Mouse (Mus musculus) G1E (cell line): ENCODE results near the gene Lrr1. TPM values are rescaled to one million over a fixed set of nuclear protein-coding genes. Genes with fewer than 3 reads are reported as not detected.
A peak's percentile ranks its signal among the peaks of the same experiment; 100 is the strongest.

Experiments
- ATAC-seq: 2 replicates; pipeline ENCODE4 v1.8.0; 2016; ENCODE audit warnings: mild to moderate bottlenecking; ENCODE audit not compliant: insufficient number of reproducible peaks, poor library complexity, low FRiP score, severe bottlenecking; ENCODE audit errors: extremely low read depth
- DNase-seq: peaks from one replicate; pipeline ENCODE4 v3.0.0; 2012; ENCODE audit warnings: low spot score
- H3K27me3 ChIP-seq: 2 replicates; pipeline ENCODE4 v1.6.1; 2012; ENCODE audit warnings: mild to moderate bottlenecking, low read length, inconsistent platforms; ENCODE audit not compliant: insufficient read depth
- H3K36me3 ChIP-seq: replicated peaks from 2 replicates; pipeline ENCODE3; 2012; ENCODE audit warnings: mild to moderate bottlenecking, inconsistent platforms
- H3K4me1 ChIP-seq: 2 replicates; pipeline ENCODE4 v1.6.1; 2012; ENCODE audit warnings: low read depth, low read length, inconsistent platforms, mixed read lengths; ENCODE audit not compliant: insufficient read depth
- H3K4me3 ChIP-seq: 2 replicates; pipeline ENCODE4 v1.5.1; 2012; ENCODE audit warnings: low read depth, mild to moderate bottlenecking, inconsistent platforms, low read length, moderate library complexity, mixed read lengths
- H3K9me3 ChIP-seq: replicated peaks from 2 replicates; pipeline ENCODE4 v1.6.1; 2012; ENCODE audit warnings: inconsistent platforms
- CTCF ChIP-seq: IDR thresholded peaks from 2 replicates; pipeline ENCODE4 v1.5.1; 2012; ENCODE audit warnings: low read depth, low read length, inconsistent platforms, mixed read lengths
- GATA1 ChIP-seq: IDR thresholded peaks from 2 replicates; pipeline ENCODE4 v1.6.1; 2012; ENCODE audit warnings: borderline replicate concordance, low read length, inconsistent platforms, mixed read lengths
- GATA2 ChIP-seq: IDR thresholded peaks from 2 replicates; pipeline ENCODE4 v1.6.1; 2012; ENCODE audit warnings: low read depth, low read length, inconsistent platforms, borderline replicate concordance
- POLR2AphosphoS5 ChIP-seq: IDR thresholded peaks from 2 replicates; pipeline ENCODE4 v1.6.1; 2012; ENCODE audit warnings: low read depth, low read length, inconsistent platforms; ENCODE audit not compliant: insufficient replicate concordance
- TAL1 ChIP-seq: conservative IDR thresholded peaks from 2 replicates; pipeline ENCODE4 v1.6.1; 2012; ENCODE audit warnings: low read depth, low read length, inconsistent platforms, mixed read lengths
- polyA plus RNA-seq: library from polyadenylated mRNA; stranded (reverse); fragments of >175 nt; gene quantifications from 2 replicates; pipeline ENCODE4 v1.2.3, GENCODE M21; 2012
- total RNA-seq, 2 experiments: library from RNA; stranded (forward) in 1 of 2; stranded (reverse) in 1 of 2; fragments of 200-1000 nt in 1 of 2; fragments of >200 nt in 1 of 2; fragmentation: Nextera tagmentation in 1 of 2; gene quantifications; 2 replicates each; pipeline ENCODE4 v1.2.3; 2014 to 2017

Gene Lrr1
- total and polyA plus RNA-seq, 3 experiments, result 19.4 to 45.0 (median 36.2) TPM

DNA sequence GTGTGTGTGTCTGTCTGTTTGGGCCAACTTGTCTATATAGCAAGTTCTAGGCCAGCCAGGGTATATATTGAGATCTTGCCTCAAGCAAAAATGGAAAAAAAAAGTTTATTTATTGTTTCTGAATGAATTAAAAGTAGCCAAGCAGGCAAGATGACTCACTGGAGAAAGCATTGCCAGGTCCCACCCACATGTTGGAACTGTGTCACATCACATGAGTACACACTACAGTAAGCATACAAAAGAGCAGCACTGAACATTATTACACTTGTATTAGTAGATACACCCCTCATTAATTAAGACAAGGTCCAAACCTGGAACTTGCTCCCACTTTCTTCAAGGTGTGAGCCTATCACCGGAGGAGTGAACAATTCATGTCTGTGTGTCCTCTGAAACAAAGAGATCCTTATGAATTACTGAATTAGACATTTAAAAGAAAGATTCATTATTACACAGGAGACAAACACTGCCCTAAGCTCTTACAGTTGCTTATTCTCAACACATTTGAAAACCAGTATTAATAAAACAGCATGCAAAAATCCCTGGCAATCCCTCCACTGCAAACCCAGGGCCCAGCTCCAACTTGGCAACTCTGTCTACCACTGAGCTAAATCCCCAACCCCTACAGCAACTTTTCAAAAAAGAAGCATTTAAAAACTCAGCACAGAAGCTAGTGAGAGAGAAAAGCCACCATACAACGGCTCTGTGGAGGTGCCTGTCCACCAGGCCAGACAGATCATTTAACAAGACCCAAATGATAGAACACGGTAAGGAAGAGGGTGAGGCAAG lies 46.6 kb downstream of the Lrr1 start:
- H3K36me3 ChIP-seq, result peaks cover 97% of the 10 kb centered on the region
- no peaks in the 10 kb centered on the region for H3K27me3 ChIP-seq
- no peak overlapping the region for H3K4me3 ChIP-seq
- DNase-seq, result no peak
- no peak for ATAC-seq
- H3K4me1 ChIP-seq, result peaks cover 15% of the 10 kb centered on the region
- TF ChIP-seq GATA2 (no peak), TAL1 (no peak), CTCF (no peak), POLR2AphosphoS5 (no peak), GATA1 (no peak)
- H3K9me3 ChIP-seq, result no peaks in the 10 kb centered on the region

DNA sequence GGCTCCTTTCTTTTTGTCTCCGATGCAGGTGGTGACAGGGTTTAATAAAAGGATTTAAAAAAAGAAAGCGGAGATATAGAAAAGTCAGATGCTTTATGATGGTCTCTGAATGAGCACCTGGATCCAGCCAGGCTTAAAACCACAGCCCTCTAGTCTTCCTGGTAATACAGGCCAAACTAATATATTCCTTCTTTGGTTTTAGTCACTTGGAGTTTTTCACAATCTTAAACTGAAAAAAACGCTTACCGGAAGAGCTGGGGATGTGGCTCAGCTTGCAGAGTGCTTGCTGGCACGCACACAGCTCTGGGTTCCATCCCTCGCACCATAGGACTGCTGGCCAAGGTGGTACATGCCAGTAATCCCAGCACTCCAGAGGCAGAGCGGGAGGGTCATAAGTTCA lies 48.0 kb downstream of the Lrr1 start:
- DNase-seq, result no peak
- Histone ChIP-seq H3K4me1 (peaks cover 12% of the 10 kb centered on the region), H3K4me3 (no peak overlapping the region), H3K36me3 (peaks cover 96% of the 10 kb centered on the region), H3K9me3 (no peaks in the 10 kb centered on the region), H3K27me3 (no peaks in the 10 kb centered on the region)
- ATAC-seq, result no peak
- TF ChIP-seq TAL1, result no peak
- TF ChIP-seq CTCF, result no peak
- no peak for TF ChIP-seq GATA1
- no peak for TF ChIP-seq POLR2AphosphoS5
- TF ChIP-seq GATA2, result no peak

DNA sequence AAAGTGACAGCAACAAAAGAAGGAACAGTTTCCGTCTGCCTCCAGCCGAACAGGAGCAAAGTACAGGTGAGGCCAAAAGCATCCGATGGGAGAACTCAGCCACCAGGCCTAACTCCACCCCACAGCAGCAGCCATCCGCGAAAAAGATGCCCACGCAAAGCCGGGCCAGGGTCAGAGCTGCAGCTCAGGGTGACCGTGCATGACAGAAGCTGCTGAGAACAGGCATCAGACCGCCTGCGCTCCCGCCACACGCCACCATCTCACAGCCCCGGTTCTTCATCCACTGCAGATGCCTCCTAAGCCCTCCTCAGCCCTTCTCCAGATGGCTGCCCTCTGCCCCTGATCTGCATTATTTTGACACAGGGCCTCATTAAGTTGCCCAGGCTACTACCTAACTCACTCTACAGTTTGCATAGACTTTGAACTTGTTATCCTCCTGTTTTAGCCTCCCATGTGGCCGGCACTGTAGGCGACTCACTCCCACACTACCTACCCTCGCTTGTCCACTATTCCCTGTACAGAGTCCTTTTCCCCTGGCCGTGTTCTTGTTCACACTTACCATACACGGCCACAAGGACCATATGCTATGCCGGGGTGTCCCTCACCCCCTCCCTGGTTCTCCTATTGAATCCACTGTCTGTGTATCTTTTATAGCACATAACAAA lies 52.1 kb downstream of the Lrr1 start:
- ATAC-seq, result no peak
- Histone ChIP-seq H3K36me3 (peaks cover 94% of the 10 kb centered on the region), H3K9me3 (no peaks in the 10 kb centered on the region), H3K27me3 (no peaks in the 10 kb centered on the region), H3K4me1 (peaks cover 16% of the 10 kb centered on the region), H3K4me3 (no peak overlapping the region)
- DNase-seq, result no peak
- TF ChIP-seq GATA2, result no peak
- TF ChIP-seq GATA1, result no peak
- no peak for TF ChIP-seq TAL1
- no peak for TF ChIP-seq CTCF
- no peak for TF ChIP-seq POLR2AphosphoS5

DNA sequence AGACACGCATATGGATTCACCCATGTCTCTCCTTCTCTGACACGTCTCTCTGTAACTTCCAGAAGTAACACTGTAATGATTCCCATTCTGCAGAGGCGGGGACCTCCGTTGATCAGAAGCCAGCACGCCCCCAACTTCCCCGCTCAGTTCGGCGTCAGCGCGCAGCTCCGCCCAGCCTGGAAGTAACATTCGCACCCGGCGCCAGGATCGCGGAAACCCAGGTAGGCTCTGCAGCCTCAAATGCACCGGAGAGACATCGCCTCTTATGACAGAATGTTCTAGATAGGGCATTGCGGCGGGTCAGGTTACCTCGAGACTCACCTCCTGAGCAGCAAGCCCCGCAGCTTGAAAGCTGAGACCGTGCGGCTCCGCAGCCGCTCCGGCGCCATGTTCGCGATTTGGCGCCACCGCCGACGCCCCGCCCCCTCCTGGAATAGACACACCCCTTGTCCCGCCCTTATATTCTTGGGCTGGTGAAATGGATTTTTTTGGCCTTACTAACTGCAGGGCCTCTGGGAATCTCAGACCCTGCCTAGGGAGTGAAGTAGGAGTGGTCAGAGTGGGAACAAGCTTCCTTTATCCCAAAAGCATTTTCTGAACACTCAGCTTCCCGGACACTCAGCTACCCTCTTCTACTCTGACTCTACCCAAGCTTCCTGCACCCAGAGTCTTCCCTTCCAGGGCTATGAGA lies 59.3 kb downstream of the Lrr1 start, which contains the start of gene Pole2:
Pole2 (minus strand) TSS at position 420 of the 691 bp plus-strand sequence.
- peaks cover 28% of the 10 kb centered on the region for H3K4me1 ChIP-seq
- TF ChIP-seq POLR2AphosphoS5 (no peak), CTCF (no peak), GATA1 (no peak), TAL1 (no peak), GATA2 (no peak)
- no peaks in the 10 kb centered on the region for H3K27me3 ChIP-seq
- no peaks in the 10 kb centered on the region for H3K9me3 ChIP-seq
- H3K4me3 ChIP-seq, result peak within 1 kb of the TSS; percentile 74
- H3K36me3 ChIP-seq, result peaks cover 33% of the 10 kb centered on the region
- DNase-seq, result peak; percentile 92
- peak; percentile 89 for ATAC-seq

Other genes with a start within 250 kb of the Lrr1 start
- gene Rps29, start 9.6 kb upstream of the Lrr1 start, total RNA-seq (2014; fragmentation: Nextera tagmentation), result 861 and 936 TPM in 2 replicates
- gene Rps29, start 9.6 kb upstream of the Lrr1 start, total RNA-seq (2017), result 3,601 and 5,070 TPM in 2 replicates
- gene Rps29, start 9.6 kb upstream of the Lrr1 start, polyA plus RNA-seq, result 542 and 2,773 TPM in 2 replicates
- 229 and 258 TPM in 2 replicates for gene Rpl36al, start 15.3 kb downstream of the Lrr1 start, total RNA-seq (2014; fragmentation: Nextera tagmentation)
- 1,699 and 1,905 TPM in 2 replicates for gene Rpl36al, start 15.3 kb downstream of the Lrr1 start, total RNA-seq (2017)
- gene Rpl36al, start 15.3 kb downstream of the Lrr1 start, polyA plus RNA-seq, result 83.2 and 113 TPM in 2 replicates
- gene Mgat2, start 15.3 kb downstream of the Lrr1 start, total RNA-seq (2014; fragmentation: Nextera tagmentation), result 107 and 112 TPM in 2 replicates
- 118 and 119 TPM in 2 replicates for gene Mgat2, start 15.3 kb downstream of the Lrr1 start, total RNA-seq (2017)
- gene Mgat2, start 15.3 kb downstream of the Lrr1 start, polyA plus RNA-seq, result 50.7 and 61.0 TPM in 2 replicates
- gene Gm49383, start 28.3 kb downstream of the Lrr1 start, total RNA-seq (2014; fragmentation: Nextera tagmentation), result 33.0 and 34.5 TPM in 2 replicates
- gene Gm49383, start 28.3 kb downstream of the Lrr1 start, total RNA-seq (2017), result 56.1 and 82.2 TPM in 2 replicates
- gene Gm49383, start 28.3 kb downstream of the Lrr1 start, polyA plus RNA-seq, result 75.5 and 90.8 TPM in 2 replicates
- gene Dnaaf2, start 29.6 kb downstream of the Lrr1 start, total RNA-seq (2014; fragmentation: Nextera tagmentation), result 6.7 and 7.6 TPM in 2 replicates
- 9.8 and 11.4 TPM in 2 replicates for gene Dnaaf2, start 29.6 kb downstream of the Lrr1 start, total RNA-seq (2017)
- gene Dnaaf2, start 29.6 kb downstream of the Lrr1 start, polyA plus RNA-seq, result 5.1 and 5.2 TPM in 2 replicates
- 40.3 and 61.3 TPM in 2 replicates for gene Gm49384, start 35.5 kb downstream of the Lrr1 start, total RNA-seq (2014; fragmentation: Nextera tagmentation)
- 33.7 and 36.0 TPM in 2 replicates for gene Gm49384, start 35.5 kb downstream of the Lrr1 start, total RNA-seq (2017)
- not detected in 2 replicates for gene Gm49384, start 35.5 kb downstream of the Lrr1 start, polyA plus RNA-seq
- gene Pole2, start 59.4 kb downstream of the Lrr1 start, total RNA-seq (2014; fragmentation: Nextera tagmentation), result 57.3 and 67.0 TPM in 2 replicates
- 82.3 and 85.4 TPM in 2 replicates for gene Pole2, start 59.4 kb downstream of the Lrr1 start, total RNA-seq (2017)
- gene Pole2, start 59.4 kb downstream of the Lrr1 start, polyA plus RNA-seq, result 20.3 and 20.7 TPM in 2 replicates
- 8.5 and 13.0 TPM in 2 replicates for gene Klhdc1, start 72.4 kb downstream of the Lrr1 start, total RNA-seq (2014; fragmentation: Nextera tagmentation)
- 8.7 and 14.6 TPM in 2 replicates for gene Klhdc1, start 72.4 kb downstream of the Lrr1 start, total RNA-seq (2017)
- 11.1 and 16.0 TPM in 2 replicates for gene Klhdc1, start 72.4 kb downstream of the Lrr1 start, polyA plus RNA-seq
- gene Klhdc2, start 127.9 kb downstream of the Lrr1 start, total RNA-seq (2014; fragmentation: Nextera tagmentation), result 129 and 134 TPM in 2 replicates
- gene Klhdc2, start 127.9 kb downstream of the Lrr1 start, total RNA-seq (2017), result 127 and 141 TPM in 2 replicates
- 33.6 and 41.4 TPM in 2 replicates for gene Klhdc2, start 127.9 kb downstream of the Lrr1 start, polyA plus RNA-seq
- gene Nemf, start 188.4 kb downstream of the Lrr1 start, total RNA-seq (2014; fragmentation: Nextera tagmentation), result 149 and 150 TPM in 2 replicates
- gene Nemf, start 188.4 kb downstream of the Lrr1 start, total RNA-seq (2017), result 103 and 128 TPM in 2 replicates
- gene Nemf, start 188.4 kb downstream of the Lrr1 start, polyA plus RNA-seq, result 2.9 and 4.9 TPM in 2 replicates
- gene Arf6, start 203.3 kb downstream of the Lrr1 start, total RNA-seq (2014; fragmentation: Nextera tagmentation), result 179 and 195 TPM in 2 replicates
- 123 and 153 TPM in 2 replicates for gene Arf6, start 203.3 kb downstream of the Lrr1 start, total RNA-seq (2017)
- gene Arf6, start 203.3 kb downstream of the Lrr1 start, polyA plus RNA-seq, result 360 and 373 TPM in 2 replicates
- gene Gm9887, start 203.6 kb downstream of the Lrr1 start, total RNA-seq (2014; fragmentation: Nextera tagmentation), result not detected in 2 replicates
- 0.87 and 0.93 TPM in 2 replicates for gene Gm9887, start 203.6 kb downstream of the Lrr1 start, total RNA-seq (2017)
- gene Gm9887, start 203.6 kb downstream of the Lrr1 start, polyA plus RNA-seq, result 0.79 and 1.6 TPM in 2 replicates